Mouse (Mus musculus): ENCODE results near the gene Ctsf. TPM values are rescaled to one million over a fixed set of nuclear protein-coding genes. Genes with fewer than 3 reads are reported as not detected.
A peak's percentile ranks its signal among the peaks of the same experiment; 100 is the strongest.

Gene Ctsf
- polyA plus RNA-seq, 1 experiment = 18.4 TPM

GRCm38 (mm10) chr19:4891798-4892197, 36.9 kb downstream of the Ctsf start:
- H3K36me3 ChIP-seq (ENCODE audit: control insufficient read depth, insufficient read depth, low read length) = no peaks in the 10 kb centered on the region
- WGBS = 62% methylated on average over 3 of the region's 3 CpGs
- no peak overlapping the region for H3K27ac ChIP-seq (ENCODE audit: insufficient read depth, low read depth, low read length)
- H3K27me3 ChIP-seq (ENCODE audit: control insufficient read depth, insufficient read depth, low read length) = no peaks in the 10 kb centered on the region
- no peaks in the 10 kb centered on the region for H3K4me1 ChIP-seq (ENCODE audit: control insufficient read depth, insufficient read depth, insufficient read length, low read length)
- H3K4me3 ChIP-seq (ENCODE audit: low read depth, low read length) = no peak overlapping the region
- TF ChIP-seq POLR2A (IDR thresholded peaks at IDR 0.05; ENCODE audit: low read depth, low read length) (no peak), CTCF (IDR thresholded peaks at IDR 0.05; ENCODE audit: extremely low read depth, insufficient read length, insufficient replicate concordance, low read depth, low read length) (no peak)

DNA sequence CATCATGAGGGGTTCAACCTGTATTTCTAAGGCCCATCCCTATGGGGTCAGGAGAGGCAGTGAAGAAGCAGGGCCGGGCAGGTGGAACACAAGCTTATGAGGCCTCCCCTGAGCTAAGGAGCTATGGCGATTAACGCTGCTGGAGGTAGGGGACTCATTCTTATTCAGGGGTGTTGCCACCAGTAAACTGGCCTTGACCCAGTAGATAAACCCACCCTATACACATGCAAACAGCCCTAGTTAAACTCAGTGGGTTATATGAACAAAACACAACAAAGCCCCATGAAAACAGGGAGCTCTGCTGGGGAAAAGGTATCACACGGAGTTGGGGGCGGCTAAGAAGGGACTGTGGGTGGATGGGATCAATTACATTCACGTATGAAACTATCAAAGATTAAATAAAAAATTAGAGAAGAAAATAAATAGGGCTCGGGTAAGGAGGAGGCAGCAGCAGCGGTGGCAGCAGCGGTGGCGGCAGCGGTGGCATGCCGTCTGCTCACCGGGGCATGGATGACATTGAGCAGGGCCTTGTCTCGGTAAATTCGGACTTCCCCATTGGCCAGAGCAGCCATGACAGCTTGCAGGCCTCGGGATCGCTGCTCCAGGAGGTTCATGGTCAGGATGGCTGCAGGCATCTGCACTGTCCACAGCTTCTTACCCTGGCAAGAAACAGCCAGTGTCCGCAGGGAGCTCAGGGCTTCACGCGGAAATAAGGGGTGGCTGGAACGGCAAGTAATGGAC, 42.0 kb downstream of the Ctsf start:
- Histone ChIP-seq H3K4me3 (ENCODE audit: low read depth, low read length) (no peak overlapping the region), H3K27ac (ENCODE audit: insufficient read depth, low read depth, low read length) (no peak overlapping the region), H3K36me3 (ENCODE audit: control insufficient read depth, insufficient read depth, low read length) (no peaks in the 10 kb centered on the region), H3K27me3 (ENCODE audit: control insufficient read depth, insufficient read depth, low read length) (no peaks in the 10 kb centered on the region), H3K4me1 (ENCODE audit: control insufficient read depth, insufficient read depth, insufficient read length, low read length) (no peaks in the 10 kb centered on the region)
- 71% methylated on average over 21 of the region's 21 CpGs for WGBS
- no peak for TF ChIP-seq POLR2A (IDR thresholded peaks at IDR 0.05; ENCODE audit: low read depth, low read length)
- TF ChIP-seq CTCF (IDR thresholded peaks at IDR 0.05; ENCODE audit: extremely low read depth, insufficient read length, insufficient replicate concordance, low read depth, low read length) = no peak

- H3K27me3 ChIP-seq (ENCODE audit: control insufficient read depth, insufficient read depth, low read length) = no peaks in the 10 kb centered on the region
- no peaks in the 10 kb centered on the region for H3K4me1 ChIP-seq (ENCODE audit: control insufficient read depth, insufficient read depth, insufficient read length, low read length)
- no peak overlapping the region for H3K4me3 ChIP-seq (ENCODE audit: low read depth, low read length)
- 75% methylated on average over 9 of the region's 9 CpGs for WGBS
- no peak overlapping the region for H3K27ac ChIP-seq (ENCODE audit: insufficient read depth, low read depth, low read length)
- TF ChIP-seq POLR2A (IDR thresholded peaks at IDR 0.05; ENCODE audit: low read depth, low read length) (no peak), CTCF (IDR thresholded peaks at IDR 0.05; ENCODE audit: extremely low read depth, insufficient read length, insufficient replicate concordance, low read depth, low read length) (no peak)
- H3K36me3 ChIP-seq (ENCODE audit: control insufficient read depth, insufficient read depth, low read length) = no peaks in the 10 kb centered on the region
Measured at GRCm38 (mm10) chr19:4898972-4899371, 44.0 kb downstream of the Ctsf start.

- no peak for TF ChIP-seq POLR2A (IDR thresholded peaks at IDR 0.05; ENCODE audit: low read depth, low read length)
- TF ChIP-seq CTCF (IDR thresholded peaks at IDR 0.05; ENCODE audit: extremely low read depth, insufficient read length, insufficient replicate concordance, low read depth, low read length) = no peak
- no peaks in the 10 kb centered on the region for H3K27me3 ChIP-seq (ENCODE audit: control insufficient read depth, insufficient read depth, low read length)
- H3K4me3 ChIP-seq (ENCODE audit: low read depth, low read length) = no peak overlapping the region
- 70% methylated on average over 3 of the region's 3 CpGs for WGBS
- H3K27ac ChIP-seq (ENCODE audit: insufficient read depth, low read depth, low read length) = no peak overlapping the region
- no peaks in the 10 kb centered on the region for H3K4me1 ChIP-seq (ENCODE audit: control insufficient read depth, insufficient read depth, insufficient read length, low read length)
- H3K36me3 ChIP-seq (ENCODE audit: control insufficient read depth, insufficient read depth, low read length) = no peaks in the 10 kb centered on the region
Measured at GRCm38 (mm10) chr19:4899888-4900287, 45.0 kb downstream of the Ctsf start.

DNA sequence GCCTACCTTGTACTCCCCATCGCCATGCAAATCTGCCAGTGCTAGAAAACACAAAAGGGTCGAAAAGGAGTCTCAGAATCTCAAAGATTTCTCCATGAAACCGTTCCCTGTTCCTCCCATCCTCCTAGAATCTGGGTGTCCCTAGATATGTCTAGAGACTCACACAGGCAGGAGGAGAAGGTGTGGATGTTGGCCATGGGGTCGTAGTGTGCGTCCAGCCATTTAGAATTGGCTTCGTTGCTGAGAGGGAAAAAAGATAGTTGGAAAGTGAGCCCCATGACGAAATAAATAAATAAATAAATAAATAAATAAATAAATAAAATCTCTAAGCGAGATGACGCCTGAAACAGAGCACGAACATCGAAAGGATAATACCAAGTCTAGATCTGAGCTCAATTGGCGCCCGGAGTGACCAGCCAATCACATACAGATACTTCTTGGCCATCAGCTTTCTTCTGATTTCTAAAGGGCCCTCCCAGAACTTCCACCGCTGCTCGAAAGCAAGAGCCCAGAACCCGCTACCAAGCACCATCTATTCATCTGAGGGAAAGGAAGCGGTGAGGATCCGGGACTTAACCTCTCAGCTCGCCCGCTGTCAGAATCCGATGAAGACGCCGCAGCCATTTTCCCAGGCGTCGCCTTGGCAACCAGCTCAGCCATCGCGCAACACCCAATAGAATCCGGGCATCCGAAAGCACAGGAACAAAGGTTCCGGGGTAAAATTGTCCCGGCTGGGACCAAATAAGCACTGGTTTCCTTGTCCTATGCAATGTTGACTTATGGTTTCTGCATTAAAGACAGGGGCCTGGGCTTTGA, 51.3 kb downstream of the Ctsf start, which contains the start of gene Bbs1:
Bbs1 (minus strand) TSS at position 650 of the 816 bp plus-strand sequence.
- Histone ChIP-seq H3K4me3 (ENCODE audit: low read depth, low read length) (peak within 1 kb of the TSS; percentile 72), H3K36me3 (ENCODE audit: control insufficient read depth, insufficient read depth, low read length) (peaks cover 29% of the 10 kb centered on the region), H3K4me1 (ENCODE audit: control insufficient read depth, insufficient read depth, insufficient read length, low read length) (no peaks in the 10 kb centered on the region), H3K27ac (ENCODE audit: insufficient read depth, low read depth, low read length) (no peak within 1 kb of the TSS), H3K27me3 (ENCODE audit: control insufficient read depth, insufficient read depth, low read length) (no peaks in the 10 kb centered on the region)
- 9% methylated on average over 31 of the region's 31 CpGs for WGBS
- TF ChIP-seq POLR2A (IDR thresholded peaks at IDR 0.05; ENCODE audit: low read depth, low read length) (no peak), CTCF (IDR thresholded peaks at IDR 0.05; ENCODE audit: extremely low read depth, insufficient read length, insufficient replicate concordance, low read depth, low read length) (no peak; the same call in 1 of the 2 replicates)

- no peaks in the 10 kb centered on the region for H3K4me1 ChIP-seq (ENCODE audit: control insufficient read depth, insufficient read depth, insufficient read length, low read length)
- no peak overlapping the region for H3K4me3 ChIP-seq (ENCODE audit: low read depth, low read length)
- 89% methylated on average over 4 of the region's 4 CpGs for WGBS
- H3K27ac ChIP-seq (ENCODE audit: insufficient read depth, low read depth, low read length) = no peak overlapping the region
- peaks cover 41% of the 10 kb centered on the region for H3K36me3 ChIP-seq (ENCODE audit: control insufficient read depth, insufficient read depth, low read length)
- H3K27me3 ChIP-seq (ENCODE audit: control insufficient read depth, insufficient read depth, low read length) = no peaks in the 10 kb centered on the region
- TF ChIP-seq CTCF (IDR thresholded peaks at IDR 0.05; ENCODE audit: extremely low read depth, insufficient read length, insufficient replicate concordance, low read depth, low read length) (peak; percentile 57; the same call in 1 of the 2 replicates), POLR2A (IDR thresholded peaks at IDR 0.05; ENCODE audit: low read depth, low read length) (no peak)
Measured at GRCm38 (mm10) chr19:4908107-4908506, 53.2 kb downstream of the Ctsf start.

DNA sequence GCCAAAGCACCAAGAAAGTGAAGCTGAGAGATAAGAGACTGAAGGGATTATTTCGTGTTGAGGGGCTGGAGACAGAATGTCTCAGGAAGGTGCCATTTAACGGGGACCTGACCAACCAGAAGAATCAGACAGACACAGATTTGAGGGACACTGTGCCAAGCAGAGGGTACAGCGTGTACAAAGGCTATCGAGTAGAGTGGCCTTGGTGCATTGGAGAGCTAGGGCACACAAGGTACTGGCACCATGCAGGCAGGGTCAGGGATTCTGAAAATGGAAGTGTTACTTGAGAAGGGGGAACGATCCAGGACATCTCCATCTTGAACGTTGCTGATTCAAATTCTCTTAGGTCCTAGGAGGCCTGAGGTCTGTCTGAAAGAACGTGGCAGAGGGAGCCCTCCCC, 54.4 kb downstream of the Ctsf start:
- H3K4me3 ChIP-seq (ENCODE audit: low read depth, low read length) = no peak overlapping the region
- H3K4me1 ChIP-seq (ENCODE audit: control insufficient read depth, insufficient read depth, insufficient read length, low read length) = no peaks in the 10 kb centered on the region
- H3K27ac ChIP-seq (ENCODE audit: insufficient read depth, low read depth, low read length) = no peak overlapping the region
- no peaks in the 10 kb centered on the region for H3K27me3 ChIP-seq (ENCODE audit: control insufficient read depth, insufficient read depth, low read length)
- peaks cover 52% of the 10 kb centered on the region for H3K36me3 ChIP-seq (ENCODE audit: control insufficient read depth, insufficient read depth, low read length)
- 95% methylated on average over 7 of the region's 7 CpGs for WGBS
- TF ChIP-seq POLR2A (IDR thresholded peaks at IDR 0.05; ENCODE audit: low read depth, low read length) (no peak), CTCF (IDR thresholded peaks at IDR 0.05; ENCODE audit: extremely low read depth, insufficient read length, insufficient replicate concordance, low read depth, low read length) (no peak)

Other genes starting within 250 kb of the Ctsf start
- gene Lrfn4, start 239.5 kb upstream of the Ctsf start, polyA plus RNA-seq (2012; rRNA removed) = 9.8 and 12.0 TPM in 2 replicates
- 55.1 and 97.5 TPM in 2 replicates for gene Rce1, start 229.5 kb upstream of the Ctsf start, polyA plus RNA-seq (2012; rRNA removed)
- 2.1 TPM in 1 of 2 replicates, not detected in the other for gene Gm960, start 156.5 kb upstream of the Ctsf start, polyA plus RNA-seq (2012; rRNA removed)
- 0.19 and 0.61 TPM in 2 replicates for gene Sptbn2, start 144.0 kb upstream of the Ctsf start, polyA plus RNA-seq (2012; rRNA removed)
- 2.3 and 4.4 TPM in 2 replicates for gene Rbm4b, start 98.6 kb upstream of the Ctsf start, polyA plus RNA-seq (2012; rRNA removed)
- 27.1 and 33.5 TPM in 2 replicates for gene Rbm4, start 61.2 kb upstream of the Ctsf start, polyA plus RNA-seq (2012; rRNA removed)
- 10.0 and 19.1 TPM in 2 replicates for gene Gm21992, start 43.5 kb upstream of the Ctsf start, polyA plus RNA-seq (2012; rRNA removed)
- gene Rbm14, start 43.5 kb upstream of the Ctsf start, polyA plus RNA-seq (2012; rRNA removed) = 38.2 and 65.3 TPM in 2 replicates
- gene Ccs, start 15.8 kb upstream of the Ctsf start, polyA plus RNA-seq (2012; rRNA removed) = 24.8 and 41.9 TPM in 2 replicates
- gene Ccdc87, start 15.8 kb upstream of the Ctsf start, polyA plus RNA-seq (2012; rRNA removed) = 0.09 and 0.11 TPM in 2 replicates
- 0.32 and 0.58 TPM in 2 replicates for gene Actn3, start 22.8 kb downstream of the Ctsf start, polyA plus RNA-seq (2012; rRNA removed)
- gene Zdhhc24, start 23.5 kb downstream of the Ctsf start, polyA plus RNA-seq (2012; rRNA removed) = 13.4 and 22.3 TPM in 2 replicates
- gene Bbs1, start 51.5 kb downstream of the Ctsf start, polyA plus RNA-seq (2012; rRNA removed) = 1.1 and 1.7 TPM in 2 replicates
- 66.9 and 132 TPM in 2 replicates for gene Dpp3, start 73.2 kb downstream of the Ctsf start, polyA plus RNA-seq (2012; rRNA removed)
- 1.4 and 1.6 TPM in 2 replicates for gene Peli3, start 88.0 kb downstream of the Ctsf start, polyA plus RNA-seq (2012; rRNA removed)
- 3.7 and 9.3 TPM in 2 replicates for gene Mrpl11, start 107.0 kb downstream of the Ctsf start, polyA plus RNA-seq (2012; rRNA removed)
- gene Npas4, start 135.2 kb downstream of the Ctsf start, polyA plus RNA-seq (2012; rRNA removed) = 0.96 and 1.1 TPM in 2 replicates
- gene Slc29a2, start 168.7 kb downstream of the Ctsf start, polyA plus RNA-seq (2012; rRNA removed) = 2.6 and 4.4 TPM in 2 replicates
- gene B4gat1, start 183.7 kb downstream of the Ctsf start, polyA plus RNA-seq (2012; rRNA removed) = 11.4 and 18.1 TPM in 2 replicates
- gene AC124502.3, start 183.8 kb downstream of the Ctsf start, polyA plus RNA-seq (2012; rRNA removed) = 0.99 and 1.2 TPM in 2 replicates
- 22.5 and 47.0 TPM in 2 replicates for gene Brms1, start 186.2 kb downstream of the Ctsf start, polyA plus RNA-seq (2012; rRNA removed)
- gene Rin1, start 195.4 kb downstream of the Ctsf start, polyA plus RNA-seq (2012; rRNA removed) = 5.1 and 8.2 TPM in 2 replicates
- 3.4 and 8.2 TPM in 2 replicates for gene Cd248, start 212.9 kb downstream of the Ctsf start, polyA plus RNA-seq (2012; rRNA removed)
- gene Tmem151a, start 230.4 kb downstream of the Ctsf start, polyA plus RNA-seq (2012; rRNA removed) = 3.5 and 8.1 TPM in 2 replicates
- gene Yif1a, start 233.4 kb downstream of the Ctsf start, polyA plus RNA-seq (2012; rRNA removed) = 155 and 252 TPM in 2 replicates
- gene Cnih2, start 243.4 kb downstream of the Ctsf start, polyA plus RNA-seq (2012; rRNA removed) = 1.3 and 1.5 TPM in 2 replicates